ENCODE assay signal across 11 mouse cellular contexts in the genomic region with DNA sequence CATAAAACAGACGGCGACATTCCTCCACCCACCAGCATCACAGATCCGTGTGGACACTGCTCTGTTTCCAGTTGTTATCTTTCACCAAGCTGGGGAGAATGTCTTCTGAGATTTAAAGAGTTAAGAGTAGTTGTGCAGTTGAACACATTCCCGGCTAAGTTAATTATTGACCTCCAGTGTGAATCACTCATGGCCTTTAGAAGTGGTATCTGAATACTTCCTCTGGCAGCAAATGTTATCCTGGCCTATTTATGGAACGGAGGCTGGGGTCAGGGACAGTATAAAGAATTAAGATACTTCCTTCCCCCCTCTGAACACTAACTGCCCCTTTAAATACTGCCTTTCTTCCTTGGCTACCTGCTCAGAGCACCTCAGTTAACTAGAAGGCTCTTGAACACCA.
DNase-seq lines count a peak whose midpoint lies in the region; ATAC-seq and TF ChIP-seq lines count a peak whose summit lies in the region.
"Had no signal": no experiment of that assay in that cellular context is flagged by ENCODE, and none has a peak within 500 bp of the region (broad histone marks: within the 10 kb centered on the region; RNA-seq: fewer than 3 reads in every experiment).

No protein-coding gene starts in this region.

- H3K4me2 ChIP-seq in kidney, embryonic 16.5 days (replicated peaks; ENCODE audit: low read depth, low read length) = no peak overlapping the region
- H3K4me2 ChIP-seq in stomach, embryonic 15.5 days = no peak overlapping the region

- H3K4me1 ChIP-seq in embryonic fibroblast, embryonic 13.5 days (ENCODE audit: control insufficient read depth, insufficient read depth, low read length) = peaks cover 9% of the 10 kb centered on the region
- H3K4me1 ChIP-seq in kidney, embryonic 16.5 days (ENCODE audit: insufficient read depth, low read length) = peaks cover 32% of the 10 kb centered on the region
- H3K4me1 ChIP-seq in stomach, embryonic 15.5 days = peaks cover 10% of the 10 kb centered on the region
- H3K4me1 ChIP-seq in hindbrain, embryonic 10.5 days (replicated peaks) = peaks cover 19% of the 10 kb centered on the region

- H3K4me3 ChIP-seq in embryonic fibroblast, embryonic 13.5 days (ENCODE audit: insufficient read depth, low read length) = no peak overlapping the region
- no peak overlapping the region for H3K4me3 ChIP-seq in kidney, embryonic 16.5 days (ENCODE audit: low read length)
- H3K4me3 ChIP-seq in stomach, embryonic 15.5 days (replicated peaks) = no peak overlapping the region
- no peak overlapping the region for H3K4me3 ChIP-seq in hindbrain, embryonic 10.5 days
- H3K4me3 ChIP-seq: forebrain, embryonic 10.5 days had no signal

- no peak overlapping the region for H3K9ac ChIP-seq in kidney, embryonic 16.5 days (replicated peaks; ENCODE audit: low read length)
- no peak overlapping the region for H3K9ac ChIP-seq in stomach, embryonic 15.5 days

- peak overlapping the region; percentile 30; the same call in 1 of the 2 replicates for H3K27ac ChIP-seq in embryonic fibroblast, embryonic 13.5 days (ENCODE audit: insufficient read depth, low read length)
- peak overlapping the region; percentile 71 for H3K27ac ChIP-seq in kidney, embryonic 16.5 days (ENCODE audit: low read length)
- H3K27ac ChIP-seq in stomach, embryonic 15.5 days = peak overlapping the region; percentile 52
- no peak overlapping the region for H3K27ac ChIP-seq in hindbrain, embryonic 10.5 days
- H3K27ac ChIP-seq: forebrain, embryonic 10.5 days had no signal

- DNase-seq in kidney, adult 11 months = peak; percentile 38
- no peak for DNase-seq in kidney, adult 18-20 months
- DNase-seq in hindbrain, embryonic 10.5 days (ENCODE audit: low spot score) = no peak
- DNase-seq: adrenal gland, postnatal 25 days; cerebellum, adult 11 months; heart, postnatal 10 days had no signal

- no peaks in the 10 kb centered on the region for H3K36me3 ChIP-seq in kidney, embryonic 16.5 days (ENCODE audit: insufficient read depth, low read length)
- no peaks in the 10 kb centered on the region for H3K36me3 ChIP-seq in stomach, embryonic 15.5 days
- H3K36me3 ChIP-seq in hindbrain, embryonic 10.5 days = no peaks in the 10 kb centered on the region
- H3K36me3 ChIP-seq: forebrain, embryonic 10.5 days had no signal

- H3K27me3 ChIP-seq in kidney, embryonic 16.5 days (ENCODE audit: insufficient read depth, low read length) = no peaks in the 10 kb centered on the region
- no peaks in the 10 kb centered on the region for H3K27me3 ChIP-seq in stomach, embryonic 15.5 days (replicated peaks)
- H3K27me3 ChIP-seq in hindbrain, embryonic 10.5 days (ENCODE audit: insufficient read depth, poor library complexity, severe bottlenecking) = no peaks in the 10 kb centered on the region

- ATAC-seq in kidney, embryonic 16.5 days (ENCODE audit: low FRiP score, low TSS enrichment) = peak; percentile 47; the same call in 1 of the 2 replicates
- peak; percentile 59; the same call in 1 of the 2 replicates for ATAC-seq in stomach, embryonic 15.5 days (ENCODE audit: insufficient read depth, low FRiP score, low read depth)
- ATAC-seq in megakaryocyte progenitor cell, adult 5-6 weeks (replicated peaks; ENCODE audit: poor library complexity) = no peak

- no peak for TF ChIP-seq CTCF in embryonic fibroblast, embryonic 13.5 days (IDR thresholded peaks at IDR 0.05; ENCODE audit: borderline replicate concordance, insufficient read depth, low read length)

- TF ChIP-seq POLR2A in embryonic fibroblast, embryonic 13.5 days (IDR thresholded peaks at IDR 0.05; ENCODE audit: low read depth, low read length) = no peak

- WGBS in kidney, embryonic 16.5 days = 39% methylated on average over 5 of the region's 5 CpGs
- WGBS in stomach, embryonic 15.5 days = 50% methylated on average over 5 of the region's 5 CpGs
- WGBS in hindbrain, embryonic 10.5 days = 81% methylated on average over 5 of the region's 5 CpGs

- H3K9me3 ChIP-seq in kidney, embryonic 16.5 days (ENCODE audit: low read length) = no peaks in the 10 kb centered on the region
- H3K9me3 ChIP-seq in stomach, embryonic 15.5 days = no peaks in the 10 kb centered on the region
- H3K9me3 ChIP-seq in hindbrain, embryonic 10.5 days = no peaks in the 10 kb centered on the region
- H3K9me3 ChIP-seq: forebrain, embryonic 10.5 days had no signal
